Mouse (Mus musculus) brain, embryonic 14.5 days (tissue): ENCODE results near the gene Guca2b.

Experiments
- CTCF ChIP-seq: fragments of 200-500 bp; IDR thresholded peaks from 2 replicates; pipeline ENCODE4 v1.5.1; 2012; ENCODE audit warnings: inconsistent platforms, mild to moderate bottlenecking, moderate library complexity, borderline replicate concordance; ENCODE audit not compliant: insufficient read depth, insufficient read length; ENCODE audit errors: extremely low read depth
- POLR2A ChIP-seq: fragments of 200-500 bp; IDR thresholded peaks from 2 replicates; pipeline ENCODE4 v1.6.1; 2012; ENCODE audit warnings: mild to moderate bottlenecking, inconsistent platforms, borderline replicate concordance; ENCODE audit not compliant: poor library complexity, insufficient read depth, insufficient read length, severe bottlenecking; ENCODE audit errors: extremely low read depth

GRCm38 (mm10) chr4:119614078-119614477 is 44.7 kb downstream of the Guca2b start:
- no peak for TF ChIP-seq POLR2A
- no peak for TF ChIP-seq CTCF
